Mouse (Mus musculus) forebrain, embryonic 15.5 days (tissue): Measurements from ENCODE around the gene Ahnak. TPM values are rescaled to one million over a fixed set of nuclear protein-coding genes. Genes with fewer than 3 reads are reported as not detected.

Experiments
- ATAC-seq: fragments of 200-750 bp; cut with Nextera tagmentation; replicated peaks from 2 replicates; pipeline ENCODE4 v1.8.0; 2017; ENCODE audit warnings: mild to moderate bottlenecking, moderate TSS enrichment, moderate library complexity
- H3K27ac ChIP-seq: fragments of 300-500 bp; sonication (generic); replicated peaks from 2 replicates; pipeline ENCODE4 v1.5.1; 2015; ENCODE audit warnings: mild to moderate bottlenecking, inconsistent platforms
- H3K27me3 ChIP-seq: fragments of 300-500 bp; sonication (generic); 2 replicates; pipeline ENCODE4 v1.6.1; 2015; ENCODE audit warnings: inconsistent platforms
- H3K36me3 ChIP-seq: fragments of 300-500 bp; sonication (generic); 2 replicates; pipeline ENCODE4 v1.6.1; 2015; ENCODE audit warnings: mild to moderate bottlenecking, inconsistent platforms
- H3K4me1 ChIP-seq: fragments of 300-500 bp; sonication (generic); 2 replicates; pipeline ENCODE4 v1.6.1; 2015; ENCODE audit warnings: inconsistent platforms
- H3K4me2 ChIP-seq: fragments of 300-500 bp; sonication (generic); replicated peaks from 2 replicates; pipeline ENCODE4 v1.6.1; 2015; ENCODE audit warnings: mild to moderate bottlenecking, inconsistent platforms
- H3K4me3 ChIP-seq: fragments of 300-500 bp; sonication (generic); 2 replicates; pipeline ENCODE4 v1.5.1; 2015; ENCODE audit warnings: mild to moderate bottlenecking, inconsistent platforms
- H3K9ac ChIP-seq: fragments of 300-500 bp; sonication (generic); replicated peaks from 2 replicates; pipeline ENCODE4 v1.6.1; 2015; ENCODE audit warnings: mild to moderate bottlenecking, inconsistent platforms
- H3K9me3 ChIP-seq: fragments of 300-500 bp; sonication (generic); 2 replicates; pipeline ENCODE4 v1.6.1; 2016; ENCODE audit warnings: inconsistent platforms
- WGBS: fragments of 180-500 bp; shearing (Covaris S2); methylation state at CpG from one replicate; pipeline ENCODE4 v1.1.7; 2015; ENCODE audit warnings: mixed read lengths; 5-methylcytosine and 5-hydroxymethylcytosine counted together
- polyA plus RNA-seq: library from polyadenylated mRNA; unstranded; fragments of >200 nt; fragmentation: Nextera tagmentation; extraction: Ambion mirVana; gene quantifications from 2 replicates; pipeline ENCODE4 v1.2.1, GENCODE M21; 2015

Gene Ahnak
- polyA plus RNA-seq, 1 experiment from 2014 or later, result 3.7 TPM

GRCm38 (mm10) chr19:9034480-9034879 lies 45.4 kb downstream of the Ahnak start:
- 85% methylated on average over 3 of the region's 3 CpGs for WGBS
- Histone ChIP-seq H3K36me3 (no peaks in the 10 kb centered on the region), H3K4me2 (no peak overlapping the region), H3K27me3 (no peaks in the 10 kb centered on the region), H3K9ac (no peak overlapping the region), H3K27ac (no peak overlapping the region), H3K4me1 (peaks cover 17% of the 10 kb centered on the region), H3K9me3 (no peaks in the 10 kb centered on the region), H3K4me3 (no peak overlapping the region)
- no peak for ATAC-seq

- Histone ChIP-seq H3K9ac (no peak overlapping the region), H3K27me3 (no peaks in the 10 kb centered on the region), H3K36me3 (no peaks in the 10 kb centered on the region), H3K4me1 (peaks cover 10% of the 10 kb centered on the region), H3K27ac (no peak overlapping the region), H3K9me3 (no peaks in the 10 kb centered on the region), H3K4me3 (no peak overlapping the region), H3K4me2 (no peak overlapping the region)
- ATAC-seq, result no peak
- 54% methylated on average over 3 of the region's 3 CpGs for WGBS
Observed at GRCm38 (mm10) chr19:9035101-9035500, 46.0 kb downstream of the Ahnak start.

GRCm38 (mm10) chr19:9038136-9038535 lies 49.1 kb downstream of the Ahnak start:
- H3K27ac ChIP-seq, result no peak overlapping the region
- no peaks in the 10 kb centered on the region for H3K4me1 ChIP-seq
- H3K9ac ChIP-seq, result no peak overlapping the region
- WGBS, result 75% methylated on average over 3 of the region's 3 CpGs
- H3K36me3 ChIP-seq, result no peaks in the 10 kb centered on the region
- H3K9me3 ChIP-seq, result no peaks in the 10 kb centered on the region
- H3K4me3 ChIP-seq, result no peak overlapping the region
- no peak overlapping the region for H3K4me2 ChIP-seq
- no peaks in the 10 kb centered on the region for H3K27me3 ChIP-seq
- no peak for ATAC-seq

GRCm38 (mm10) chr19:9039266-9039665 lies 50.2 kb downstream of the Ahnak start:
- no peaks in the 10 kb centered on the region for H3K9me3 ChIP-seq
- no peaks in the 10 kb centered on the region for H3K4me1 ChIP-seq
- no peaks in the 10 kb centered on the region for H3K36me3 ChIP-seq
- H3K4me3 ChIP-seq, result no peak overlapping the region
- H3K4me2 ChIP-seq, result no peak overlapping the region
- H3K27me3 ChIP-seq, result no peaks in the 10 kb centered on the region
- no peak overlapping the region for H3K9ac ChIP-seq
- 84% methylated on average over 4 of the region's 4 CpGs for WGBS
- no peak for ATAC-seq
- no peak overlapping the region for H3K27ac ChIP-seq

GRCm38 (mm10) chr19:9039928-9040327 lies 50.8 kb downstream of the Ahnak start:
- Histone ChIP-seq H3K27me3 (no peaks in the 10 kb centered on the region), H3K9me3 (no peaks in the 10 kb centered on the region), H3K9ac (no peak overlapping the region), H3K4me2 (no peak overlapping the region), H3K4me1 (no peaks in the 10 kb centered on the region), H3K27ac (no peak overlapping the region), H3K36me3 (no peaks in the 10 kb centered on the region), H3K4me3 (no peak overlapping the region)
- no peak for ATAC-seq
- WGBS, result 76% methylated on average over 7 of the region's 7 CpGs

- Histone ChIP-seq H3K9me3 (no peaks in the 10 kb centered on the region), H3K4me1 (no peaks in the 10 kb centered on the region), H3K9ac (no peak overlapping the region), H3K27ac (no peak overlapping the region), H3K4me3 (no peak overlapping the region), H3K27me3 (no peaks in the 10 kb centered on the region), H3K4me2 (no peak overlapping the region), H3K36me3 (no peaks in the 10 kb centered on the region)
- ATAC-seq, result no peak
- 88% methylated on average over 6 of the region's 6 CpGs for WGBS
Observed at GRCm38 (mm10) chr19:9040649-9041048, 51.6 kb downstream of the Ahnak start.

GRCm38 (mm10) chr19:9041074-9041473 lies 52.0 kb downstream of the Ahnak start:
- no peak overlapping the region for H3K27ac ChIP-seq
- no peak overlapping the region for H3K9ac ChIP-seq
- no peak overlapping the region for H3K4me2 ChIP-seq
- H3K4me3 ChIP-seq, result no peak overlapping the region
- no peaks in the 10 kb centered on the region for H3K4me1 ChIP-seq
- no peaks in the 10 kb centered on the region for H3K27me3 ChIP-seq
- ATAC-seq, result no peak
- H3K36me3 ChIP-seq, result no peaks in the 10 kb centered on the region
- H3K9me3 ChIP-seq, result no peaks in the 10 kb centered on the region

- WGBS, result 67% methylated on average over 1 of the region's 1 CpGs
- no peak overlapping the region for H3K27ac ChIP-seq
- H3K4me2 ChIP-seq, result no peak overlapping the region
- no peak overlapping the region for H3K4me3 ChIP-seq
- H3K27me3 ChIP-seq, result no peaks in the 10 kb centered on the region
- no peaks in the 10 kb centered on the region for H3K4me1 ChIP-seq
- H3K9ac ChIP-seq, result no peak overlapping the region
- ATAC-seq, result no peak
- no peaks in the 10 kb centered on the region for H3K36me3 ChIP-seq
- H3K9me3 ChIP-seq, result no peaks in the 10 kb centered on the region
Observed at GRCm38 (mm10) chr19:9043123-9043522, 54.0 kb downstream of the Ahnak start.

GRCm38 (mm10) chr19:9044291-9044690 lies 55.2 kb downstream of the Ahnak start:
- ATAC-seq, result no peak
- Histone ChIP-seq H3K36me3 (no peaks in the 10 kb centered on the region), H3K27ac (no peak overlapping the region), H3K9ac (no peak overlapping the region), H3K4me3 (no peak overlapping the region), H3K9me3 (no peaks in the 10 kb centered on the region), H3K4me1 (no peaks in the 10 kb centered on the region), H3K4me2 (no peak overlapping the region), H3K27me3 (no peaks in the 10 kb centered on the region)
- WGBS, result 84% methylated on average over 4 of the region's 4 CpGs

GRCm38 (mm10) chr19:9047207-9047945 lies 58.3 kb downstream of the Ahnak start:
- Histone ChIP-seq H3K4me3 (no peak overlapping the region), H3K9me3 (no peaks in the 10 kb centered on the region), H3K27ac (no peak overlapping the region), H3K4me1 (no peaks in the 10 kb centered on the region), H3K9ac (no peak overlapping the region), H3K27me3 (no peaks in the 10 kb centered on the region), H3K4me2 (no peak overlapping the region), H3K36me3 (no peaks in the 10 kb centered on the region)
- no peak for ATAC-seq
- 84% methylated on average over 7 of the region's 7 CpGs for WGBS

- Histone ChIP-seq H3K4me1 (no peaks in the 10 kb centered on the region), H3K4me3 (no peak overlapping the region), H3K36me3 (no peaks in the 10 kb centered on the region), H3K9ac (no peak overlapping the region), H3K27me3 (no peaks in the 10 kb centered on the region), H3K9me3 (no peaks in the 10 kb centered on the region), H3K4me2 (no peak overlapping the region), H3K27ac (no peak overlapping the region)
- 19% methylated on average over 1 of the region's 1 CpGs for WGBS
- no peak for ATAC-seq
Observed at GRCm38 (mm10) chr19:9047946-9048387, 58.9 kb downstream of the Ahnak start.

- no peaks in the 10 kb centered on the region for H3K4me1 ChIP-seq
- H3K36me3 ChIP-seq, result no peaks in the 10 kb centered on the region
- H3K27ac ChIP-seq, result no peak overlapping the region
- no peak overlapping the region for H3K4me3 ChIP-seq
- no peaks in the 10 kb centered on the region for H3K9me3 ChIP-seq
- 93% methylated on average over 4 of the region's 4 CpGs for WGBS
- no peak overlapping the region for H3K9ac ChIP-seq
- ATAC-seq, result no peak
- H3K27me3 ChIP-seq, result no peaks in the 10 kb centered on the region
- H3K4me2 ChIP-seq, result no peak overlapping the region
Observed at GRCm38 (mm10) chr19:9048981-9049687, 60.0 kb downstream of the Ahnak start.
